Mouse (Mus musculus): ENCODE measurements around the gene E4f1.

E4f1 gene

GRCm38 (mm10) chr17:24469910-24470602, at the start of gene E4f1, which contains the start of gene Pgp:
E4f1 (minus strand) TSS chr17:24470313.
Pgp (plus strand) TSS chr17:24470392.
- in situ Hi-C loops (cut with MboI): no loop called here

GRCm38 (mm10) chr17:24514270-24515257, 44.5 kb upstream of the E4f1 start:
- in situ Hi-C loops (cut with MboI): no loop called here

GRCm38 (mm10) chr17:24513609-24514008, 43.5 kb upstream of the E4f1 start:
- in situ Hi-C loops (cut with MboI): no loop called here

- in situ Hi-C loops (cut with MboI): no loop called here
Measured at GRCm38 (mm10) chr17:24507806-24508460, 37.8 kb upstream of the E4f1 start.

- in situ Hi-C loops (cut with MboI): no loop called here
Measured at GRCm38 (mm10) chr17:24507129-24507664, 37.1 kb upstream of the E4f1 start.

- in situ Hi-C loops (cut with MboI): no loop called here
Measured at GRCm38 (mm10) chr17:24506332-24507070, 36.4 kb upstream of the E4f1 start.

- in situ Hi-C loops (cut with MboI): no loop called here
Measured at GRCm38 (mm10) chr17:24505286-24505955, 35.3 kb upstream of the E4f1 start.

- in situ Hi-C loops (cut with MboI): no loop called here
Measured at GRCm38 (mm10) chr17:24504085-24504484, 34.0 kb upstream of the E4f1 start.

- in situ Hi-C loops (cut with MboI): no loop called here
Measured at GRCm38 (mm10) chr17:24502208-24502607, 32.1 kb upstream of the E4f1 start.

- in situ Hi-C loops (cut with MboI): no loop called here
Measured at GRCm38 (mm10) chr17:24496026-24496425, 25.9 kb upstream of the E4f1 start.

GRCm38 (mm10) chr17:24495443-24495842, 25.3 kb upstream of the E4f1 start:
- in situ Hi-C loops (cut with MboI): no loop called here

GRCm38 (mm10) chr17:24494627-24495335, 24.7 kb upstream of the E4f1 start:
- in situ Hi-C loops (cut with MboI): no loop called here

GRCm38 (mm10) chr17:24490399-24490798, 20.3 kb upstream of the E4f1 start:
- in situ Hi-C loops (cut with MboI): no loop called here

GRCm38 (mm10) chr17:24489265-24490030, 19.3 kb upstream of the E4f1 start:
- in situ Hi-C loops (cut with MboI): no loop called here

- in situ Hi-C loops (cut with MboI): no loop called here
Measured at GRCm38 (mm10) chr17:24488662-24489264, 18.6 kb upstream of the E4f1 start.

- in situ Hi-C loops (cut with MboI): no loop called here
Measured at GRCm38 (mm10) chr17:24488186-24488661, 18.1 kb upstream of the E4f1 start, which contains the start of gene Caskin1. Caskin1 (plus strand) TSS chr17:24488601.

- in situ Hi-C loops (cut with MboI): no loop called here
Measured at GRCm38 (mm10) chr17:24485090-24485860, 15.2 kb upstream of the E4f1 start.

- in situ Hi-C loops (cut with MboI): no loop called here
Measured at GRCm38 (mm10) chr17:24483495-24483894, 13.4 kb upstream of the E4f1 start.
